Mouse (Mus musculus) midbrain, embryonic 10.5 days (tissue): ENCODE data around the gene Ccdc92. TPM values are rescaled to one million over a fixed set of nuclear protein-coding genes. Genes with fewer than 3 reads are reported as not detected.
A peak's percentile ranks its signal among the peaks of the same experiment; 100 is the strongest.

Source experiments
- DNase-seq: peaks from one replicate; pipeline ENCODE4 v3.0.0-alpha.2; 2017; ENCODE audit warnings: low spot score
- H3K27ac ChIP-seq: fragments of 300-500 bp; sonication (generic); replicated peaks from 2 replicates; pipeline ENCODE4 v1.5.1; 2016; ENCODE audit warnings: mild to moderate bottlenecking
- H3K27me3 ChIP-seq: fragments of 300-500 bp; sonication (generic); 2 replicates; pipeline ENCODE4 v1.6.1; 2016; ENCODE audit warnings: low read depth, mild to moderate bottlenecking; ENCODE audit not compliant: poor library complexity, severe bottlenecking
- H3K36me3 ChIP-seq: fragments of 300-500 bp; sonication (generic); 2 replicates; pipeline ENCODE4 v1.6.1; 2016; ENCODE audit warnings: mild to moderate bottlenecking, moderate library complexity
- H3K4me1 ChIP-seq: fragments of 300-500 bp; sonication (generic); 2 replicates; pipeline ENCODE4 v1.6.1; 2016
- H3K4me3 ChIP-seq: fragments of 300-500 bp; sonication (generic); 2 replicates; pipeline ENCODE4 v1.5.1; 2016; ENCODE audit warnings: mild to moderate bottlenecking, moderate library complexity
- H3K9me3 ChIP-seq: fragments of 300-500 bp; sonication (generic); replicated peaks from 2 replicates; pipeline ENCODE4 v1.6.1; 2016; ENCODE audit warnings: mild to moderate bottlenecking
- WGBS: fragments of 180-500 bp; shearing (Covaris S2); methylation state at CpG from one replicate; pipeline ENCODE4 v1.1.7; 2016; 5-methylcytosine and 5-hydroxymethylcytosine counted together
- polyA plus RNA-seq: library from polyadenylated mRNA; unstranded; fragments of >200 nt; fragmentation: Nextera tagmentation; extraction: Ambion mirVana; gene quantifications from 2 replicates; pipeline ENCODE4 v1.2.1, GENCODE M21; 2016

The Ccdc92 gene
- polyA plus RNA-seq, result 12.1 and 13.8 TPM in 2 replicates

- Histone ChIP-seq H3K9me3 (no peaks in the 10 kb centered on the region), H3K4me1 (peaks cover 36% of the 10 kb centered on the region), H3K36me3 (peaks cover 26% of the 10 kb centered on the region), H3K4me3 (peak within 1 kb of the TSS; percentile 74), H3K27ac (peak within 1 kb of the TSS; percentile 95), H3K27me3 (peaks cover 32% of the 10 kb centered on the region)
- DNase-seq, result peak; percentile 99
- WGBS, result under 1% methylated on average over 88 of the region's 103 CpGs
Measured at GRCm38 (mm10) chr5:124862013-124862866, at the start of gene Ccdc92, which contains the start of gene Zfp664. Gene Ccdc92, minus strand, starts transcription at chr5:124862424. Gene Zfp664, plus strand, starts transcription at chr5:124862691.

- WGBS, result 25% methylated on average over 5 of the region's 5 CpGs
- H3K27me3 ChIP-seq, result no peaks in the 10 kb centered on the region
- peak; percentile 81 for DNase-seq
Measured at GRCm38 (mm10) chr5:124908860-124909259, 46.6 kb upstream of the Ccdc92 start.

GRCm38 (mm10) chr5:124906890-124907289 lies 44.7 kb upstream of the Ccdc92 start:
- DNase-seq, result no peak
- H3K36me3 ChIP-seq, result no peaks in the 10 kb centered on the region
- no peaks in the 10 kb centered on the region for H3K9me3 ChIP-seq
- no peaks in the 10 kb centered on the region for H3K27me3 ChIP-seq
- H3K4me1 ChIP-seq, result peaks cover under 1% of the 10 kb centered on the region; the same call in 1 of the 2 replicates
- 82% methylated on average over 13 of the region's 13 CpGs for WGBS
- H3K4me3 ChIP-seq, result no peak overlapping the region
- no peak overlapping the region for H3K27ac ChIP-seq

More at GRCm38 (mm10) chr5:124908860-124909259, 46.6 kb upstream of the Ccdc92 start:
- H3K4me3 ChIP-seq, result no peak overlapping the region
- H3K27ac ChIP-seq, result 0 out of 2 replicates have a peak overlapping the region, but pooled peaks have one; percentile 56
- H3K9me3 ChIP-seq, result no peaks in the 10 kb centered on the region
- no peaks in the 10 kb centered on the region for H3K36me3 ChIP-seq
- H3K4me1 ChIP-seq, result peaks cover 21% of the 10 kb centered on the region

- Histone ChIP-seq H3K27ac (no peak overlapping the region), H3K27me3 (no peaks in the 10 kb centered on the region), H3K4me3 (no peak overlapping the region), H3K36me3 (no peaks in the 10 kb centered on the region), H3K4me1 (peaks cover 8% of the 10 kb centered on the region), H3K9me3 (no peaks in the 10 kb centered on the region)
- 85% methylated on average over 4 of the region's 4 CpGs for WGBS
- no peak for DNase-seq
Measured at GRCm38 (mm10) chr5:124903852-124904251, 41.6 kb upstream of the Ccdc92 start.

GRCm38 (mm10) chr5:124902195-124902594 lies 40.0 kb upstream of the Ccdc92 start:
- Histone ChIP-seq H3K36me3 (no peaks in the 10 kb centered on the region), H3K9me3 (no peaks in the 10 kb centered on the region), H3K27me3 (no peaks in the 10 kb centered on the region), H3K4me3 (no peak overlapping the region), H3K4me1 (peaks cover 8% of the 10 kb centered on the region), H3K27ac (no peak overlapping the region)
- DNase-seq, result no peak
- 84% methylated on average over 10 of the region's 10 CpGs for WGBS

- H3K27ac ChIP-seq, result no peak overlapping the region
- WGBS, result 95% methylated on average over 6 of the region's 6 CpGs
- no peaks in the 10 kb centered on the region for H3K27me3 ChIP-seq
- peaks cover 10% of the 10 kb centered on the region for H3K4me1 ChIP-seq
- no peaks in the 10 kb centered on the region for H3K36me3 ChIP-seq
- no peaks in the 10 kb centered on the region for H3K9me3 ChIP-seq
- no peak for DNase-seq
- no peak overlapping the region for H3K4me3 ChIP-seq
Measured at GRCm38 (mm10) chr5:124901675-124902074, 39.5 kb upstream of the Ccdc92 start.

GRCm38 (mm10) chr5:124900738-124901490 lies 38.7 kb upstream of the Ccdc92 start:
- Histone ChIP-seq H3K36me3 (no peaks in the 10 kb centered on the region), H3K4me3 (no peak overlapping the region), H3K4me1 (peaks cover 14% of the 10 kb centered on the region), H3K27me3 (no peaks in the 10 kb centered on the region), H3K9me3 (no peaks in the 10 kb centered on the region), H3K27ac (no peak overlapping the region)
- WGBS, result 74% methylated on average over 19 of the region's 19 CpGs
- DNase-seq, result no peak

- peaks cover 17% of the 10 kb centered on the region for H3K4me1 ChIP-seq
- H3K27ac ChIP-seq, result peak overlapping the region; percentile 55
- H3K27me3 ChIP-seq, result no peaks in the 10 kb centered on the region
- peak overlapping the region; percentile 26 for H3K4me3 ChIP-seq
- 42% methylated on average over 20 of the region's 20 CpGs for WGBS
- H3K9me3 ChIP-seq, result no peaks in the 10 kb centered on the region
- peak; percentile 87 for DNase-seq
- no peaks in the 10 kb centered on the region for H3K36me3 ChIP-seq
Measured at GRCm38 (mm10) chr5:124899945-124900631, 37.9 kb upstream of the Ccdc92 start.

- Histone ChIP-seq H3K4me1 (peaks cover 32% of the 10 kb centered on the region), H3K4me3 (no peak overlapping the region), H3K9me3 (no peaks in the 10 kb centered on the region), H3K27me3 (no peaks in the 10 kb centered on the region), H3K36me3 (peaks cover 7% of the 10 kb centered on the region), H3K27ac (no peak overlapping the region)
- DNase-seq, result no peak
- WGBS, result 52% methylated on average over 7 of the region's 8 CpGs
Measured at GRCm38 (mm10) chr5:124896135-124896534, 33.9 kb upstream of the Ccdc92 start.

GRCm38 (mm10) chr5:124891921-124892370 lies 29.7 kb upstream of the Ccdc92 start:
- H3K27ac ChIP-seq, result no peak overlapping the region; the same call in 1 of the 2 replicates
- H3K4me3 ChIP-seq, result no peak overlapping the region
- WGBS, result 74% methylated on average over 3 of the region's 3 CpGs
- H3K4me1 ChIP-seq, result peaks cover 37% of the 10 kb centered on the region
- no peaks in the 10 kb centered on the region for H3K27me3 ChIP-seq
- H3K36me3 ChIP-seq, result peaks cover 36% of the 10 kb centered on the region
- H3K9me3 ChIP-seq, result no peaks in the 10 kb centered on the region
- DNase-seq, result peak; percentile 32

- Histone ChIP-seq H3K27me3 (no peaks in the 10 kb centered on the region), H3K9me3 (no peaks in the 10 kb centered on the region), H3K4me3 (no peak overlapping the region), H3K36me3 (peaks cover 69% of the 10 kb centered on the region), H3K4me1 (peaks cover 23% of the 10 kb centered on the region), H3K27ac (no peak overlapping the region)
- no peak for DNase-seq
- 92% methylated on average over 8 of the region's 8 CpGs for WGBS
Measured at GRCm38 (mm10) chr5:124888661-124889060, 26.4 kb upstream of the Ccdc92 start.

- Histone ChIP-seq H3K27me3 (no peaks in the 10 kb centered on the region), H3K27ac (no peak overlapping the region), H3K36me3 (peaks cover 97% of the 10 kb centered on the region), H3K9me3 (no peaks in the 10 kb centered on the region), H3K4me1 (no peaks in the 10 kb centered on the region), H3K4me3 (no peak overlapping the region)
- 96% methylated on average over 6 of the region's 6 CpGs for WGBS
- no peak for DNase-seq
Measured at GRCm38 (mm10) chr5:124883877-124884276, 21.7 kb upstream of the Ccdc92 start.
